Mouse (Mus musculus) gastrocnemius, adult 2 months (tissue): Measurements from ENCODE around the gene Tbck. TPM values are rescaled to one million over a fixed set of nuclear protein-coding genes. Genes with fewer than 3 reads are reported as not detected.
A peak's percentile ranks its signal among the peaks of the same experiment; 100 is the strongest.

Experiments used
- DNase-seq: peaks from one replicate; pipeline ENCODE4 v3.0.0; 2022
- H3K27ac ChIP-seq: fragments of 200-600 bp; 2 replicates; pipeline ENCODE4 v1.8.1; 2022; ENCODE audit warnings: mild to moderate bottlenecking
- H3K4me3 ChIP-seq: fragments of 200-600 bp; 2 replicates; pipeline ENCODE4 v1.8.1; 2022; ENCODE audit warnings: mild to moderate bottlenecking, moderate library complexity
- CTCF ChIP-seq: fragments of 200-600 bp; IDR thresholded peaks from 2 replicates; pipeline ENCODE4 v1.8.1; 2022; ENCODE audit warnings: antibody characterized with exemption, mild to moderate bottlenecking, moderate library complexity
- intact Hi-C: fragments of 180-260 bp; cut with DNase I; formaldehyde crosslinking; loops from one replicate; pipeline ENCODE4 v1.15.1; 2025
- long read RNA-seq, 2 experiments: library from polyadenylated mRNA; stranded (forward); transcript quantifications; one replicate each; pipeline ENCODE4 v2.0.0; 2021
- total RNA-seq, 2 experiments: library from RNA; stranded (reverse); gene quantifications; 2 replicates each; pipeline ENCODE4 v1.2.3; 2021

Tbck gene
- 1 to 10 TPM; 9.6 to 9.8 TPM for total RNA-seq
- long read RNA-seq, experiment 1, full-length matches to known transcripts, result 5 of 13 reads
- long read RNA-seq, experiment 1, partial matches to known transcripts, result 2 of 13 reads
- long read RNA-seq, experiment 1, other reads (novel, unspliced or antisense), result 6 of 13 reads
- long read RNA-seq, experiment 2, full-length matches to known transcripts, result 10 of 16 reads
- long read RNA-seq, experiment 2, partial matches to known transcripts, result 3 of 16 reads
- long read RNA-seq, experiment 2, other reads (novel, unspliced or antisense), result 3 of 16 reads

DNA sequence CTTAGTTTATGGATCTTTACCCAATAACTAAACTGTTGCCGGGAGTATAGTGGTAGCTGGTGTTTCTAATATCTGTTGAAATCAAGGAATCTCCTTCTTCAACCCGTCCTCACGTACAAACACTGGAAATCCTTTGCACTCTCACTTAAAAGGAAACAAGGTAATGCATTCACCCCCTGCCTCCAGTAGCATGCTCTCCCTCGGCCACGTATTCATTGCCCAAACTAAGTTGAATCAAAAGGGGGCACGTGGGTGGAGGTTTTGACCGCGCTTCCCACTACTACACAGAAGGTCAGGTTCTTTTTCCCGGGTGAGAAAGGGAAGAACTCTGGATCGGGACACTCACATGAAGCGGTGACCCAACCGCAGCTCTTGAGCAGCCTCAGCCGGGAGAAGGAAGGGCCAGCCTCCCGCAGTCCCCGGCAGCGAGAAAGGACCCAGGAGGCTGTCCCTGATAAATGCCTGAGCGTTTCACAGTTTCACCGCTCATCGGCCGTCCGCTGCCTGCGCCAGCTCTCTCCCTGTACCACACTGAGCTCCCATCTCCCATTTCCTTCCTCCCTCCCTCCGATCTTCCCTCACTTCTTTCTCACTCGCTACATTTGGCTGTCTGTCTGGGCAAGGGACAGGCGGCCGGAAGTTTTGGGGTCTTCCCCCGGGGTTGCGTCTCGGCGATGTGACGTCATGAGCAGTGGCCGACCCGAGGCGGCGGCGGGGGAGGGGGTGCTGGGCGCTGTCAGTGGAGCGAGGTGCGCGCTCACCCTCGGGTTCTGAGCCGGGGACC is at the start of gene Tbck:
TSS of gene Tbck (plus strand) at position 698 of the 784 bp plus-strand sequence.
- peak; percentile 95 for DNase-seq
- peak within 1 kb of the TSS; percentile 87 for H3K4me3 ChIP-seq
- no peak for TF ChIP-seq CTCF
- intact Hi-C loops, result loop anchor here (10.0 kb wide), 1 partner anchor 411 kb away; the partner anchor contains the start of genes Gstcd and Ints12
- H3K27ac ChIP-seq, result peak within 1 kb of the TSS; percentile 97

GRCm38 (mm10) chr3:132637080-132637479 is 46.9 kb upstream of the Tbck start:
- intact Hi-C loops, result no loop called here
- H3K4me3 ChIP-seq, result no peak overlapping the region
- no peak for DNase-seq
- TF ChIP-seq CTCF, result no peak
- H3K27ac ChIP-seq, result no peak overlapping the region

GRCm38 (mm10) chr3:132644071-132644470 is 39.9 kb upstream of the Tbck start:
- intact Hi-C loops, result no loop called here
- TF ChIP-seq CTCF, result no peak

DNA sequence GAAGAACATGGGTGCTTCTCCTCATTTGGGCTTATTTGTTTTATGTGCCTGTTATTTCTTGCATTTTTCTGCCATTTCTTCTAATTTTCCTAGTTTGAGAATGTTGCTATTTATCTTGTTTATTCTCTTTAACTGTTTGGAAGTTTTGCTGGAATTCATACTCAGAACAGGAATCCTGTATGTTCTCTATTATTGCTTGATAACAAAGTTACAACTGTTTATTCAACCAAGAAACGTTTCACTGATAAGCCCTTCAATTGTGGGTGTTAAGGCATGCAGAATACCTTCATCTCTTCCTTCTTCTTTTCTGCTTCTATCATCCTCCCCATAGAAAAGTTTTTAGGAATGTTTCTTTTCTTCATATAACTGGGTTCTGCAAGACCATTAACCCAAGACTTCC is 37.1 kb upstream of the Tbck start:
- intact Hi-C loops, result no loop called here
- no peak overlapping the region for H3K4me3 ChIP-seq
- no peak for TF ChIP-seq CTCF
- no peak for DNase-seq
- no peak overlapping the region for H3K27ac ChIP-seq

More at GRCm38 (mm10) chr3:132644071-132644470, 39.9 kb upstream of the Tbck start:
- H3K4me3 ChIP-seq, result no peak overlapping the region
- no peak overlapping the region for H3K27ac ChIP-seq
- no peak for DNase-seq

DNA sequence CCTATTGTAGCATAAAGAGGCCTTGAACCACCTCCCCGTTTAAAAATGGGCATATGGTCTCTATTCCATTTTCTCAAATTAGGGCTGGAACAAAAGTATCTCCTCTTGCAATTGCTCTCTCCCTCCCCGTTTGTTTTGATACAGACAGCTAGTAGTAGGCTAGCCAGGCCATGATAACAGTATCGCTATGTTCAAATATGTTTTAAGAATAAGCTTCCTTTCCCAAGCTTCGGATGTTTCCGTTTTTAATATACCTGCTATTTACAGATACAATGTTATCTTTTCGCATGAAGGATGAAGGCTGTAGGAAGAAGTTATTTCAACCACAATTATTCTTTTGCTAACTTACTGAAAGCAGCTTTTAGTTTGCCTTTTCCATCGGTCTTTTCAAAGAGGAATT is 34.6 kb upstream of the Tbck start:
- intact Hi-C loops, result no loop called here
- DNase-seq, result no peak

GRCm38 (mm10) chr3:132650191-132650590 is 33.8 kb upstream of the Tbck start:
- intact Hi-C loops, result no loop called here
- H3K27ac ChIP-seq, result no peak overlapping the region
- no peak for DNase-seq
- no peak for TF ChIP-seq CTCF
- H3K4me3 ChIP-seq, result no peak overlapping the region

More for the DNA sequence above, 34.6 kb upstream of the Tbck start:
- Histone ChIP-seq H3K4me3 (no peak overlapping the region), H3K27ac (no peak overlapping the region)
- no peak for TF ChIP-seq CTCF

GRCm38 (mm10) chr3:132651776-132652175 is 32.2 kb upstream of the Tbck start:
- H3K4me3 ChIP-seq, result no peak overlapping the region
- H3K27ac ChIP-seq, result no peak overlapping the region
- DNase-seq, result peak; percentile 42
- no peak for TF ChIP-seq CTCF
- intact Hi-C loops, result no loop called here

GRCm38 (mm10) chr3:132653959-132654358 is 30.0 kb upstream of the Tbck start:
- no peak for DNase-seq
- intact Hi-C loops, result no loop called here
- Histone ChIP-seq H3K27ac (no peak overlapping the region), H3K4me3 (no peak overlapping the region)
- no peak for TF ChIP-seq CTCF

DNA sequence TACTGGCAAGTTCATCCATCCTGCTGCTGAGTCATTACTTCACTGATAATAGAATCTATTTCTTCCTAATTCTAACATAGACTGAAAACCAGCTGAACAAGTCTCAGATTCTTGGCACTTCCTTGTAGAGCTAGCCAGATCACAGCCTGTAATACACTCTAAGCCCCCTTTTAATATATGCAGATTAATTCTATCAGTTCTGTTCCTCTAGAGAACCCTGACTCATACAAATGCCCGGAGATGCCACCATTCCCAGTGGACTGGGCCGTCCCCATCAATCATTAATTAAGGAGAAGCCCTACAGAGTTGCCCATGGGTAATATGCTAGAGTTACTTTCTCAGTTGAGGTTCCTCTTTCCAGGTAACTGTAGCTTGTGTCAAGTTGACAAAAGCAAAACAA is 28.0 kb upstream of the Tbck start:
- no peak for TF ChIP-seq CTCF
- Histone ChIP-seq H3K4me3 (no peak overlapping the region), H3K27ac (no peak overlapping the region)
- intact Hi-C loops, result no loop called here
- no peak for DNase-seq

GRCm38 (mm10) chr3:132677494-132677893 is 6.5 kb upstream of the Tbck start:
- intact Hi-C loops, result no loop called here
- Histone ChIP-seq H3K4me3 (no peak overlapping the region), H3K27ac (no peak overlapping the region)
- no peak for DNase-seq
- no peak for TF ChIP-seq CTCF

DNA sequence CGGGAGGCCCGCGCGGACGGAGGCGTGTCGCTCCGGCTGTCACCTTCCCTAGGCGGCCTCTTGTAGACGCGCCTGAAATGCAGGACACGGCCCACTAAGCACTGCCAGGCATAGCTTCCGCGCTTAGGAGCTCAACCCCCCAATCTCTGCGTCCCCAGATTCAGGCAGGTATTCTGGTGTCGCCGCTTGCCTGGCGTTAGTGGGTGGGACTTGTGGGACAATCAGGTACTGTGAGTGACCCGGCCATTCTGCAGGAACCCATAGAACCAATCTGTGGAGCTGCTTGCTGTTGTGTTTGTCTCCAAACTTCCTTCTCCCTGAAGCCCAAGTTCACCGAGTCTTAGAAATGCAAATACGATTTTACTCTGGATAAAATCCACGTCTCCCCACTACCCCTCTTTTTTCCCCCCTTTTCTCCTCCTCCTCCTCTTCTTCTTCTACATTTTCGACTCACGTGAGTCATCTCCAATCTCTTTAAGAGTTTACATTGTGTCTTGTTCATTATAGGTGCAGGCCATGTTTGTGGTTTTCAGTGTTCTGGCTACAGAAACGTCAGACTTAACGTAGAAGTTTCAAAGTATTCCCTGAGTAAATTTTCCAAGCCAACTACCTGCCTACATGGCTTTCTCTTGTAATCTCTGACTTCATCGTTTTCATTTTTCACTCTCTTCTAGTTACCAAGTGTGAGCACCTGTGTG is 436 bp downstream of the Tbck start, which contains the start of gene Aimp1:
TSS of gene Aimp1 (minus strand) at position 140 of the 698 bp plus-strand sequence.
- DNase-seq, result no peak
- peak within 1 kb of the TSS; percentile 97 for H3K27ac ChIP-seq
- intact Hi-C loops, result loop anchor here (10.0 kb wide), 1 partner anchor 410 kb away; the partner anchor contains the start of genes Gstcd and Ints12
- no peak for TF ChIP-seq CTCF
- peak within 1 kb of the TSS; percentile 87 for H3K4me3 ChIP-seq

GRCm38 (mm10) chr3:132701368-132701767 is 17.4 kb downstream of the Tbck start:
- DNase-seq, result no peak
- peak; percentile 56 for TF ChIP-seq CTCF
- Histone ChIP-seq H3K4me3 (no peak overlapping the region), H3K27ac (no peak overlapping the region)
- intact Hi-C loops, result no loop called here

DNA sequence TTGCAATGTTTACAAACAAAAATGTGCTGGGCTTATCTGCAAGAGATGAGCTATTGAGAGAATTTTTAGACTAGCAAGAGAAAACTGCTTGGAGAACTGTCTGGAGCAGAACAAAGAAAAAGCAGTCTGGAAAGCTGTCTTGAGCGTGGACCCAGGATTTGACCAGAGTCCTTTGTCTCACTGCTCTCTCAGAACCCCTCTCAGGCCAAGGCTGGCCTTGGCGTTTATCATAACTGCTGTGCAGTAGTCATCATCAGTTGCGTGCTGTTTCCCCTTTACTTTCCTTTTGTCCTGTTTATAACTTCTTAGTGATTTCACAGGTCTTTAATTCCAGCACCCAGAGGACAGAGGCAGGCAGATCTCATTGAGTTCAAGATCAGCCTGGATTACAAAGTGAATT is 20.3 kb downstream of the Tbck start:
- no peak for DNase-seq
- Histone ChIP-seq H3K4me3 (no peak overlapping the region), H3K27ac (no peak overlapping the region)
- intact Hi-C loops, result no loop called here
- no peak for TF ChIP-seq CTCF
